Mouse (Mus musculus) midbrain, postnatal 0 days (tissue): Measurements from ENCODE around the gene Hunk. TPM values are rescaled to one million over a fixed set of nuclear protein-coding genes. Genes with fewer than 3 reads are reported as not detected.
A peak's percentile ranks its signal among the peaks of the same experiment; 100 is the strongest.

ENCODE experiments used
- ATAC-seq: fragments of 200-750 bp; cut with Nextera tagmentation; 2 replicates; pipeline ENCODE4 v1.8.0; 2017; ENCODE audit warnings: moderate number of reproducible peaks, mild to moderate bottlenecking, moderate TSS enrichment, moderate library complexity; ENCODE audit not compliant: low FRiP score
- DNase-seq: peaks from one replicate; pipeline ENCODE4 v3.0.0-alpha.2; 2015; ENCODE audit warnings: low spot score
- H3K27ac ChIP-seq: fragments of 300-500 bp; sonication (generic); 2 replicates; pipeline ENCODE4 v1.5.1; 2014; ENCODE audit warnings: low read depth, mild to moderate bottlenecking, low read length, mixed read lengths
- H3K27me3 ChIP-seq: fragments of 300-500 bp; sonication (generic); 2 replicates; pipeline ENCODE4 v1.6.1; 2014; ENCODE audit warnings: low read length, control low read depth, mixed read lengths; ENCODE audit not compliant: insufficient read depth
- H3K36me3 ChIP-seq: fragments of 300-500 bp; sonication (generic); 2 replicates; pipeline ENCODE4 v1.6.1; 2014; ENCODE audit warnings: low read length, control low read depth, mixed read lengths; ENCODE audit not compliant: insufficient read depth
- H3K4me1 ChIP-seq: fragments of 300-500 bp; sonication (generic); 2 replicates; pipeline ENCODE4 v1.6.1; 2014; ENCODE audit warnings: mild to moderate bottlenecking, control low read depth, antibody characterized with exemption, low read length, mixed read lengths; ENCODE audit not compliant: insufficient read depth
- H3K4me2 ChIP-seq: fragments of 300-500 bp; sonication (generic); 2 replicates; pipeline ENCODE4 v1.6.1; 2014; ENCODE audit warnings: low read depth, mild to moderate bottlenecking, low read length, mixed read lengths; ENCODE audit not compliant: poor library complexity, severe bottlenecking
- H3K4me3 ChIP-seq: fragments of 300-500 bp; sonication (generic); 2 replicates; pipeline ENCODE4 v1.5.1; 2014; ENCODE audit warnings: low read depth, mild to moderate bottlenecking, low read length, moderate library complexity
- H3K9ac ChIP-seq: fragments of 300-500 bp; sonication (generic); replicated peaks from 2 replicates; pipeline ENCODE4 v1.6.1; 2014; ENCODE audit warnings: mild to moderate bottlenecking, low read length, moderate library complexity, mixed read lengths; ENCODE audit not compliant: poor library complexity, severe bottlenecking
- H3K9me3 ChIP-seq: fragments of 300-500 bp; sonication (generic); 2 replicates; pipeline ENCODE4 v1.6.1; 2016; ENCODE audit warnings: low read length, control low read depth
- CTCF ChIP-seq: IDR thresholded peaks from 2 replicates; pipeline ENCODE4 v1.5.1; 2016; ENCODE audit warnings: antibody characterized with exemption, mild to moderate bottlenecking
- WGBS: fragments of 180-500 bp; shearing (Covaris S2); extraction: QIAGEN DNeasy Blood & Tissue Kit; methylation state at CpG from one replicate; pipeline ENCODE4 v1.1.7; 2014; 5-methylcytosine and 5-hydroxymethylcytosine counted together
- polyA plus RNA-seq: library from polyadenylated mRNA; unstranded; fragments of >200 nt; fragmentation: Nextera tagmentation; extraction: Ambion mirVana; gene quantifications from 2 replicates; pipeline ENCODE4 v1.2.1, GENCODE M21; 2015
- total RNA-seq: library from RNA; depleted of rRNA; stranded (reverse); fragments of >200 nt; gene quantifications from 2 replicates; pipeline ENCODE4 v1.2.3, GENCODE M21; 2014

Hunk gene
- total and polyA plus RNA-seq, 2 experiments from 2014 or later: 3.9 to 12.8 TPM

DNA sequence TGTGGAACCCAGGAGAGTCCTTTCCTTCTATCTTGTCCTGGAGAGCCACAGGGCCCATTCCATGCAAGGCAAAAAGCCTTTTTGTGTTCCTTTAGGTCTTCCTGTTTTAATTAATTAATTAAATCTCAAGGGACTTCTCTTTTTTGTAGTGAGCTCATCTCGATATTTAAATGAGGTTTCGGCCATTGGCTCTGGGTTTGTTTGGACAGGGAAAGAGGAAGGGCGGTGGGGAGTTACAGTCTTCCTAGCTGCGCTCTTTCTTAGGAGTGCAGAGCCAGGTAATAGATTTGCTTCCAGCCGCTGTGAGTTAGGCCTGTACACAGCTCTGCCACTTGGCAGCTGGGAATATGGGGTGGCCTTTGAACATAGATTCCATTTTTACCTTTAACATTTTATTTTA lies 40.4 kb downstream of the Hunk start:
- no peak overlapping the region for H3K4me2 ChIP-seq
- peaks cover 3% of the 10 kb centered on the region; the same call in 1 of the 2 replicates for H3K4me1 ChIP-seq
- TF ChIP-seq CTCF: no peak
- no peak overlapping the region for H3K4me3 ChIP-seq
- WGBS: 87% methylated on average over 5 of the region's 5 CpGs
- H3K27ac ChIP-seq: no peak overlapping the region
- DNase-seq: no peak
- H3K9me3 ChIP-seq: no peaks in the 10 kb centered on the region
- H3K9ac ChIP-seq: no peak overlapping the region
- ATAC-seq: no peak
- no peaks in the 10 kb centered on the region for H3K27me3 ChIP-seq
- no peaks in the 10 kb centered on the region for H3K36me3 ChIP-seq

DNA sequence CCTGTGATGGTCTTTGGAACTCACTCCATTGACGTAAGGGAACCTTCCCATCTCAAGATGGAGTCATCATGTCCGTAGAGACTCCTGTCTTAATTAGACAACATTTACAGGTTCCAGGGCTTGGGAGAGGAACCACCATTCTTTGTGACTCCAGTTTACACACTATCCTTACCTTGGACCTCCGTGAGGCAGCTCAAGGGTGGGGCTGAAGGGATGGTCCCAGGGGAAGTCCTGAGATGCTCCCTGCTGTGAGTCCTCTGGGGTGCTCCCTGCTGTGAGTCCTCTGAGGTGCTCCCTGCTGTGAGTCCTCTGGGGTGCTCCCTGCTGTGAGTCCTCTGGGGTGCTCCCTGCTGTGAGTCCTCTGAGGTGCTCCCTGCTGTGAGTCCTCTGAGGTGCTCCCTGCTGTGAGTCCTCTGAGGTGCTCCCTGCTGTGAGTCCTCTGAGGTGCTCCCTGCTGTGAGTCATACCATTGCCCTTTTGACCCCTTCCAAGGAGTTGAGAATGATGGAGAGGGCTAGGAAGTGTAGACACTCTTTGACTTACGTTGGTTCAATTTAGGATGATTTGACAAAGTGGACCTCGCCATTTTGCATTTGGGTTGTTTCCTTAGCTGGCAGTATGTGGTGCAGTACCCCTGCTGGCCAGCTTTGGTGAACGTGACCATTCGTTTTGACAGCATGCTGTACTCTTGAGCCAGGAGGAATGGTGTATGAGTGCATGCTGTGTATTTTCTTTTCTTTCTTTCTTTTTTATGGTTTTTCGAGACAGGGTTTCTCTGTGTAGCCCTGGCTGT lies 42.2 kb downstream of the Hunk start:
- 0 out of 2 replicates have a peak, but pooled peaks have one; percentile 2 for TF ChIP-seq CTCF
- ATAC-seq: no peak
- Histone ChIP-seq H3K27me3 (no peaks in the 10 kb centered on the region), H3K4me2 (no peak overlapping the region), H3K4me3 (no peak overlapping the region), H3K9me3 (no peaks in the 10 kb centered on the region), H3K36me3 (peaks cover 6% of the 10 kb centered on the region), H3K9ac (no peak overlapping the region), H3K4me1 (peaks cover 2% of the 10 kb centered on the region; the same call in 1 of the 2 replicates), H3K27ac (no peak overlapping the region)
- DNase-seq: no peak
- WGBS: 97% methylated on average over 8 of the region's 8 CpGs

DNA sequence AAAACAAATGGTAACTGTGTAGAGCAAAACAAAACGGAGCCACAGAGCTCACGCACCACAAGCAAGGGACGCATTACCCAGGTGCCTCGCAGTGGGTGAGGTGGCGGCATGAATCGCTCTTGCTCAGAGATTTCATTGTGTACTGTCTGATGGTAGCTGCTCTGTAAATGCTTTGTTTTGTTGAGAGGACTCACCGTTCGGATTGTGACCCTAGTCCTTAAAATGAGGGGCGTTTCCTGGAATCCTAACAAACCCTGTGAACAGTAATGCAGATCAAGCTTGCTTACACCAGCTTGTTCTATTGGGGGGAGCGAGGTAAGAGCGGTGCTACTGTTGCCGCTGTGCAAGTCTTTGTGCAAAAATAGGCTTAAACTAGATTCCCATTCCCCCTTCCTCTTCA lies 47.7 kb downstream of the Hunk start:
- H3K4me3 ChIP-seq: no peak overlapping the region
- WGBS: 97% methylated on average over 12 of the region's 12 CpGs
- peaks cover 4% of the 10 kb centered on the region; the same call in 1 of the 2 replicates for H3K4me1 ChIP-seq

DNA sequence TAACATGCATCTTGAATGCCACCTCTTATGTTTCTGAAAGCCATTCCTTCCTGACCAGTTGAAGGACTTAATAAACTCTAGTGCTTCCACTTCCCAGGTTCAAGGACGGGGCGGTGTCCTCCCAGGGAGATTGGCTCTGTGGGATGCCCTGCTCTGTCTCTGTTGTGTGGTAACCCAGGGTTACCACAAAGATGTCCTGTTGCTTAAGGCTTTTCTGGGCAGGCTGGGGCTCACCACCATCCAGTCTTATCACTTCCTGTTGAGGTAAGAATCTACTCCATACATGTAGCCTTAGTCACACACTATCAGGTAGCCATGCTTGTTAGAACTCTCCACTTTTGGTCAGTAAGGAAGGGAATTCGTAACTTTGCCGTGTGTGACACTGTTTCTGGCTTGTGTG lies 49.4 kb downstream of the Hunk start:
- DNase-seq: no peak
- 51% methylated on average over 4 of the region's 4 CpGs for WGBS

More for the DNA sequence above, 47.7 kb downstream of the Hunk start:
- DNase-seq (no peak), ATAC-seq (no peak)
- Histone ChIP-seq H3K9ac (no peak overlapping the region), H3K9me3 (no peaks in the 10 kb centered on the region), H3K27me3 (no peaks in the 10 kb centered on the region), H3K36me3 (peaks cover 14% of the 10 kb centered on the region), H3K4me2 (no peak overlapping the region), H3K27ac (no peak overlapping the region)
- TF ChIP-seq CTCF: no peak

DNA sequence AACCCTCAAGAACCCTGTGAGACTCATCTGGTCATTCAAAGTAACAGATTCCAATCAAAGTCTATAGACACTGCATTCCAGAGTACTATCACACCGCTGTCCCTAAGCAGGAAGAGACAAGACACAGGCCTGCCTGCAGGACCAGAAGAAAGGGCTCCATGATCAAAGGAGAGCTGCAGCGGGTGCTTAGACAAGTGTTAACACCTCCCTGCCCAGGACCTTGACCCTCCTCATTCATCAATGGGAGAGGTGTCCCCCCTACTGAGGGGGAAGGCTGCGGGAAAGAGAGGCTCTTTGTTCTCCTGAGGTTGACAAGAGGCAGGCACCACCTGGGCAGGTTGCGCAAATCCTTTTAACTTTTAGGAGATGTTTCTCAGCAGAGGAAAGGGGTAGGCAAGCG lies 51.5 kb downstream of the Hunk start:
- TF ChIP-seq CTCF: no peak
- ATAC-seq (peak; percentile 41; the same call in 1 of the 2 replicates), DNase-seq (no peak)
- Histone ChIP-seq H3K36me3 (peaks cover 14% of the 10 kb centered on the region), H3K27me3 (no peaks in the 10 kb centered on the region), H3K27ac (no peak overlapping the region), H3K4me2 (no peak overlapping the region), H3K9ac (no peak overlapping the region), H3K4me1 (peaks cover 4% of the 10 kb centered on the region; the same call in 1 of the 2 replicates), H3K9me3 (no peaks in the 10 kb centered on the region), H3K4me3 (no peak overlapping the region)
- 31% methylated on average over 5 of the region's 5 CpGs for WGBS

More for the DNA sequence above, 49.4 kb downstream of the Hunk start:
- H3K9ac ChIP-seq: no peak overlapping the region
- no peaks in the 10 kb centered on the region for H3K9me3 ChIP-seq
- no peak for ATAC-seq
- H3K27ac ChIP-seq: no peak overlapping the region
- H3K4me3 ChIP-seq: no peak overlapping the region
- peaks cover 14% of the 10 kb centered on the region for H3K36me3 ChIP-seq
- H3K27me3 ChIP-seq: no peaks in the 10 kb centered on the region
- no peak for TF ChIP-seq CTCF
- H3K4me2 ChIP-seq: no peak overlapping the region
- H3K4me1 ChIP-seq: peaks cover 4% of the 10 kb centered on the region; the same call in 1 of the 2 replicates

DNA sequence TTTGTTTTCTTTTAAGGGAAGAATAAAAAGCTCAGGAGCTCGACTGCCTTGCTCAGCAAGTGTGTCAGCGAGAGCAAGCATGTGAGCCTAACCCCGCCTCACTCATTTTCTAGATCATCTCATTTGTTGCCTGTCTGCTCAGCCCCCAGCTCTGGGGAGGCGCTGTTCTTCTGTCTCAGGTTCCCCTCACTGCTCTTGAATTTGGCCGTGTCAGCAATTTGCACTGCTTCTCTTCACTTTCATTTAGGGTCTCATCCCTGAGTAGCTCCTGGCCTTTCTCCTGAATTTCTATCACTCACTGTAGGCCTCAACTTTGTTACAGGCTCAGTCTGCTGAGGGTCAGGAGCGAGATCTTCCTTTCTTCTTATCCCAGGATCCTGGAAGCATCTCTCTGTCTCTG lies 53.7 kb downstream of the Hunk start:
- peaks cover 4% of the 10 kb centered on the region; the same call in 1 of the 2 replicates for H3K4me1 ChIP-seq
- H3K9ac ChIP-seq: no peak overlapping the region
- no peak overlapping the region for H3K27ac ChIP-seq
- no peaks in the 10 kb centered on the region for H3K27me3 ChIP-seq
- no peak for DNase-seq
- no peaks in the 10 kb centered on the region for H3K36me3 ChIP-seq
- H3K4me3 ChIP-seq: no peak overlapping the region
- 79% methylated on average over 6 of the region's 6 CpGs for WGBS
- no peaks in the 10 kb centered on the region for H3K9me3 ChIP-seq
- no peak for ATAC-seq
- no peak for TF ChIP-seq CTCF
- H3K4me2 ChIP-seq: no peak overlapping the region
